16 mouse cellular contexts compared by ENCODE assay signal in genomic region chr1:120101227-120101609, GRCm38 (mm10). TPM values are rescaled to one million over a fixed set of nuclear protein-coding genes. Genes with fewer than 3 reads are reported as not detected.
"Had no signal": no experiment of that assay in that cellular context is flagged by ENCODE, and none has a peak within 500 bp of the region (broad histone marks: within the 10 kb centered on the region; RNA-seq: fewer than 3 reads in every experiment).

No protein-coding gene starts in this region.

- H3K27ac ChIP-seq: neural tube, embryonic 13.5 days; neural tube, embryonic 15.5 days; stomach, embryonic 15.5 days; stomach, postnatal 0 days had no signal

- H3K4me2 ChIP-seq: neural tube, embryonic 13.5 days; neural tube, embryonic 15.5 days; stomach, embryonic 15.5 days had no signal

- DNase-seq: retina, postnatal 1 day; right cerebral cortex, adult 18-20 months; right cerebral cortex, postnatal 14 days; right cerebral cortex, postnatal 25 days; spleen, adult 18-20 months; thymus, adult 18-20 months; thymus, adult 2 months; thymus, postnatal 14 days; thymus, postnatal 25 days; thymus, postnatal 36 days; thymus, postnatal 4 days had no signal

- H3K4me1 ChIP-seq: neural tube, embryonic 13.5 days; neural tube, embryonic 15.5 days; stomach, embryonic 15.5 days had no signal

- H3K9ac ChIP-seq: neural tube, embryonic 13.5 days; neural tube, embryonic 15.5 days; stomach, embryonic 15.5 days had no signal

- H3K9me3 ChIP-seq: neural tube, embryonic 13.5 days; neural tube, embryonic 15.5 days; stomach, embryonic 15.5 days had no signal

- H3K4me3 ChIP-seq: neural tube, embryonic 13.5 days; neural tube, embryonic 15.5 days; stomach, embryonic 15.5 days had no signal

- H3K36me3 ChIP-seq: neural tube, embryonic 13.5 days; neural tube, embryonic 15.5 days; stomach, embryonic 15.5 days had no signal

- H3K27me3 ChIP-seq: neural tube, embryonic 13.5 days; neural tube, embryonic 15.5 days; stomach, embryonic 15.5 days had no signal

RNA-seq across cellular contexts. Expression of gene 3110009E18Rik, which starts 19.8 kb away (rescaled TPM):
- polyA plus RNA-seq: small intestine, adult 2 months had no signal
